Mouse (Mus musculus) E14TG2a.4 (cell line): ENCODE measurements at regions not wholly inside any gene's neighbourhood (a gene's known extent, or its start where the extent isn't known, plus 50 kb on each side); places are given as distances from the start of the nearest gene placed in this dataset.

Experiments used
- H3K27me3 ChIP-seq: 2 replicates; pipeline ENCODE4 v1.6.1; 2014; ENCODE audit warnings: low read length, control low read depth; ENCODE audit not compliant: insufficient read depth
- H3K36me3 ChIP-seq: 2 replicates; pipeline ENCODE4 v1.6.1; 2014; ENCODE audit warnings: low read length, control low read depth; ENCODE audit not compliant: insufficient read depth
- H3K4me1 ChIP-seq: replicated peaks from 2 replicates; pipeline ENCODE4 v1.6.1; 2014; ENCODE audit warnings: low read depth, low read length, control low read depth
- H3K4me3 ChIP-seq: replicated peaks from 2 replicates; pipeline ENCODE4 v1.5.1; 2014; ENCODE audit warnings: mild to moderate bottlenecking, low read length
- H3K9me3 ChIP-seq: 2 replicates; pipeline ENCODE4 v1.6.1; 2014; ENCODE audit warnings: low read length, control low read depth
- CTCF ChIP-seq: conservative IDR thresholded peaks from 2 replicates; pipeline ENCODE4 v1.5.1; 2014; ENCODE audit warnings: low read length
- NANOG ChIP-seq: IDR thresholded peaks from 2 replicates; pipeline ENCODE4 v1.6.1; 2014; ENCODE audit warnings: borderline replicate concordance, low read length, mixed read lengths
- POU5F1 ChIP-seq: IDR thresholded peaks from 2 replicates; pipeline ENCODE4 v1.6.1; 2014; ENCODE audit warnings: low read length, borderline replicate concordance

GRCm38 (mm10) chr13:81944047-81944446 is 161.2 kb downstream of the Cetn3 start:
- Histone ChIP-seq H3K9me3 (no peaks in the 10 kb centered on the region), H3K4me1 (0 out of 2 replicates have a peak, but pooled peaks cover 2% of the 10 kb centered on the region), H3K4me3 (no peak overlapping the region), H3K27me3 (no peaks in the 10 kb centered on the region), H3K36me3 (no peaks in the 10 kb centered on the region)
- TF ChIP-seq CTCF (peak; percentile 57), POU5F1 (no peak)

- Histone ChIP-seq H3K4me3 (no peak overlapping the region), H3K4me1 (0 out of 2 replicates have a peak, but pooled peaks cover 2% of the 10 kb centered on the region), H3K9me3 (no peaks in the 10 kb centered on the region), H3K36me3 (no peaks in the 10 kb centered on the region), H3K27me3 (no peaks in the 10 kb centered on the region)
- TF ChIP-seq POU5F1 (no peak), CTCF (no peak), NANOG (no peak)
These were observed 161.6 kb downstream of the Cetn3 start for GRCm38 (mm10) chr13:81944469-81944868.

GRCm38 (mm10) chr13:81945741-81946140 is 162.9 kb downstream of the Cetn3 start:
- Histone ChIP-seq H3K4me3 (no peak overlapping the region), H3K36me3 (no peaks in the 10 kb centered on the region), H3K27me3 (no peaks in the 10 kb centered on the region), H3K4me1 (0 out of 2 replicates have a peak, but pooled peaks cover 2% of the 10 kb centered on the region), H3K9me3 (no peaks in the 10 kb centered on the region)
- no peak for TF ChIP-seq POU5F1
- no peak for TF ChIP-seq CTCF
- no peak for TF ChIP-seq NANOG

- no peaks in the 10 kb centered on the region for H3K4me1 ChIP-seq
- no peaks in the 10 kb centered on the region for H3K27me3 ChIP-seq
- TF ChIP-seq NANOG (no peak), CTCF (no peak), POU5F1 (no peak)
- no peaks in the 10 kb centered on the region for H3K9me3 ChIP-seq
- no peaks in the 10 kb centered on the region for H3K36me3 ChIP-seq
- no peak overlapping the region for H3K4me3 ChIP-seq
These were observed 182.6 kb downstream of the Cetn3 start for GRCm38 (mm10) chr13:81965431-81965830.

GRCm38 (mm10) chr13:81975878-81976277 is 193.0 kb downstream of the Cetn3 start:
- no peaks in the 10 kb centered on the region for H3K36me3 ChIP-seq
- H3K4me1 ChIP-seq: no peaks in the 10 kb centered on the region
- no peak overlapping the region for H3K4me3 ChIP-seq
- H3K9me3 ChIP-seq: no peaks in the 10 kb centered on the region
- no peak for TF ChIP-seq NANOG
- no peak for TF ChIP-seq POU5F1
- no peak for TF ChIP-seq CTCF
- H3K27me3 ChIP-seq: no peaks in the 10 kb centered on the region

GRCm38 (mm10) chr13:81978003-81978402 is 195.1 kb downstream of the Cetn3 start:
- H3K9me3 ChIP-seq: no peaks in the 10 kb centered on the region
- no peak for TF ChIP-seq POU5F1
- TF ChIP-seq NANOG: no peak
- no peak for TF ChIP-seq CTCF
- no peaks in the 10 kb centered on the region for H3K36me3 ChIP-seq
- no peaks in the 10 kb centered on the region for H3K27me3 ChIP-seq
- no peak overlapping the region for H3K4me3 ChIP-seq
- H3K4me1 ChIP-seq: no peaks in the 10 kb centered on the region

- TF ChIP-seq CTCF: no peak
- TF ChIP-seq NANOG: no peak
- TF ChIP-seq POU5F1: no peak
- Histone ChIP-seq H3K4me3 (no peak overlapping the region), H3K9me3 (no peaks in the 10 kb centered on the region), H3K27me3 (no peaks in the 10 kb centered on the region), H3K4me1 (no peaks in the 10 kb centered on the region), H3K36me3 (no peaks in the 10 kb centered on the region)
These were observed 196.4 kb downstream of the Cetn3 start for GRCm38 (mm10) chr13:81979289-81979688.

- no peaks in the 10 kb centered on the region for H3K36me3 ChIP-seq
- H3K9me3 ChIP-seq: no peaks in the 10 kb centered on the region
- H3K27me3 ChIP-seq: no peaks in the 10 kb centered on the region
- H3K4me1 ChIP-seq: no peaks in the 10 kb centered on the region
- no peak overlapping the region for H3K4me3 ChIP-seq
- TF ChIP-seq POU5F1 (no peak), CTCF (no peak), NANOG (no peak)
These were observed 197.2 kb downstream of the Cetn3 start for GRCm38 (mm10) chr13:81980094-81980493.

GRCm38 (mm10) chr13:81982491-81982890 is 199.6 kb downstream of the Cetn3 start:
- TF ChIP-seq CTCF (no peak), NANOG (no peak)
- H3K36me3 ChIP-seq: no peaks in the 10 kb centered on the region
- H3K4me1 ChIP-seq: no peaks in the 10 kb centered on the region
- no peaks in the 10 kb centered on the region for H3K9me3 ChIP-seq
- no peaks in the 10 kb centered on the region for H3K27me3 ChIP-seq
- no peak overlapping the region for H3K4me3 ChIP-seq
